Mouse (Mus musculus) MEL (cell line): Measurements from ENCODE around the gene Inpp4b. TPM values are rescaled to one million over a fixed set of nuclear protein-coding genes. Genes with fewer than 3 reads are reported as not detected.

ENCODE experiments used
- DNase-seq: peaks from one replicate; pipeline ENCODE4 v3.0.0; 2011; ENCODE audit warnings: low read depth, low spot score
- H3K27ac ChIP-seq: 2 replicates; pipeline ENCODE4 v1.5.1; 2012; ENCODE audit warnings: low read depth, mild to moderate bottlenecking, control low read depth, low read length, moderate library complexity; ENCODE audit not compliant: control insufficient read depth
- H3K27me3 ChIP-seq, 2 experiments: fragments of 150-350 bp in 1 of 2; sonication (generic) in 1 of 2; 2 replicates each; pipeline ENCODE4 v1.6.1; 2012; ENCODE audit warnings: low read length in 2 of 2, mild to moderate bottlenecking in 2 of 2, improper control_type of control experiment in 1 of 2, moderate library complexity in 1 of 2; ENCODE audit not compliant: insufficient read depth in 2 of 2, control insufficient read depth in 1 of 2
- H3K36me3 ChIP-seq, 2 experiments: 2 replicates each; pipeline ENCODE4 v1.6.1; 2012 to 2014; ENCODE audit warnings: low read length in 2 of 2, improper control_type of control experiment in 1 of 2, inconsistent platforms in 1 of 2, mild to moderate bottlenecking in 1 of 2; ENCODE audit not compliant: insufficient read depth in 2 of 2, control insufficient read depth in 1 of 2
- H3K4me1 ChIP-seq, 2 experiments: fragments of 150-350 bp in 1 of 2; sonication (generic) in 1 of 2; 2 replicates each; pipeline ENCODE4 v1.6.1; 2012; ENCODE audit warnings: low read length in 2 of 2, improper control_type of control experiment in 1 of 2, mild to moderate bottlenecking in 1 of 2; ENCODE audit not compliant: insufficient read depth in 2 of 2, control insufficient read depth in 1 of 2
- H3K4me3 ChIP-seq, 2 experiments: fragments of 150-350 bp in 1 of 2; sonication (generic) in 1 of 2; 2 replicates each; pipeline ENCODE4 v1.5.1; 2012; ENCODE audit warnings: low read depth in 2 of 2, low read length in 2 of 2, mild to moderate bottlenecking in 2 of 2, moderate library complexity in 2 of 2, control low read depth in 1 of 2, improper control_type of control experiment in 1 of 2; ENCODE audit not compliant: control insufficient read depth in 1 of 2, insufficient read depth in 1 of 2
- H3K79me2 ChIP-seq: 2 replicates; pipeline ENCODE4 v1.6.1; 2012; ENCODE audit warnings: mild to moderate bottlenecking, low read length, moderate library complexity; ENCODE audit not compliant: control insufficient read depth, poor library complexity, insufficient read depth
- H3K9ac ChIP-seq: 2 replicates; pipeline ENCODE4 v1.6.1; 2012; ENCODE audit warnings: low read depth, mild to moderate bottlenecking, control low read depth, low read length, moderate library complexity; ENCODE audit not compliant: control insufficient read depth, poor library complexity, severe bottlenecking
- H3K9me3 ChIP-seq: fragments of 150-350 bp; sonication (generic); replicated peaks from 2 replicates; pipeline ENCODE4 v1.6.1; 2012; ENCODE audit warnings: mild to moderate bottlenecking, low read length, improper control_type of control experiment, moderate library complexity; ENCODE audit not compliant: insufficient read depth
- BHLHE40 ChIP-seq: IDR thresholded peaks from 2 replicates; pipeline ENCODE4 v1.6.1; 2012; ENCODE audit warnings: low read depth, mild to moderate bottlenecking, inconsistent platforms, low read length, improper control_type of control experiment, borderline replicate concordance
- CTCF ChIP-seq, 3 experiments: IDR thresholded peaks in 2 of 3; conservative IDR thresholded peaks in 1 of 3; 2 replicates each; pipeline ENCODE4 v1.5.1; 2011 to 2012; ENCODE audit warnings: low read length in 3 of 3, low read depth in 2 of 3, mild to moderate bottlenecking in 2 of 3, improper control_type of control experiment in 1 of 3, inconsistent platforms in 1 of 3, mixed read lengths in 1 of 3, moderate library complexity in 1 of 3; ENCODE audit not compliant: control insufficient read depth in 1 of 3, insufficient read depth in 1 of 3, poor library complexity in 1 of 3, severe bottlenecking in 1 of 3
- GABPA ChIP-seq: IDR thresholded peaks from 2 replicates; pipeline ENCODE4 v1.6.1; 2012; ENCODE audit warnings: low read depth, mild to moderate bottlenecking, inconsistent platforms, low read length, improper control_type of control experiment, moderate library complexity
- JUND ChIP-seq: IDR thresholded peaks from 2 replicates; pipeline ENCODE4 v1.6.1; 2011; ENCODE audit warnings: low read depth, mild to moderate bottlenecking, improper control_type of control experiment, low read length
- MAFK ChIP-seq: IDR thresholded peaks from 2 replicates; pipeline ENCODE4 v1.6.1; 2011; ENCODE audit warnings: low read depth, mild to moderate bottlenecking, low read length, improper control_type of control experiment, borderline replicate concordance
- MAX ChIP-seq: IDR thresholded peaks from 2 replicates; pipeline ENCODE4 v1.6.1; 2011; ENCODE audit warnings: low read length, improper control_type of control experiment
- MEF2A ChIP-seq: IDR thresholded peaks from 2 replicates; pipeline ENCODE4 v1.6.1; 2014; ENCODE audit warnings: low read depth, mild to moderate bottlenecking, inconsistent platforms, low read length, improper control_type of control experiment; ENCODE audit not compliant: poor library complexity, insufficient replicate concordance, severe bottlenecking; ENCODE audit errors: extremely low read depth
- MYC ChIP-seq: IDR thresholded peaks from 2 replicates; pipeline ENCODE4 v1.6.1; 2011; ENCODE audit warnings: low read depth, mild to moderate bottlenecking, low read length, improper control_type of control experiment, moderate library complexity
- NELFE ChIP-seq: IDR thresholded peaks from 2 replicates; pipeline ENCODE4 v1.6.1; 2011; ENCODE audit warnings: low read depth, low read length, improper control_type of control experiment
- RAD21 ChIP-seq: IDR thresholded peaks from 2 replicates; pipeline ENCODE4 v1.6.1; 2011; ENCODE audit warnings: mild to moderate bottlenecking, low read depth, low read length, improper control_type of control experiment
- SIN3A ChIP-seq: IDR thresholded peaks from 2 replicates; pipeline ENCODE4 v1.6.1; 2012; ENCODE audit warnings: low read length, improper control_type of control experiment, inconsistent platforms
- TBP ChIP-seq: IDR thresholded peaks from 2 replicates; pipeline ENCODE4 v1.8.0; 2011; ENCODE audit warnings: low read depth, low read length, improper control_type of control experiment
- TCF12 ChIP-seq: IDR thresholded peaks from 2 replicates; pipeline ENCODE4 v1.6.1; 2014; ENCODE audit warnings: low read depth, mild to moderate bottlenecking, inconsistent platforms, low read length, improper control_type of control experiment, moderate library complexity
- USF1 ChIP-seq: IDR thresholded peaks from 2 replicates; pipeline ENCODE4 v1.6.1; 2014; ENCODE audit warnings: low read depth, mild to moderate bottlenecking, inconsistent platforms, low read length, improper control_type of control experiment, moderate library complexity
- ZC3H11A ChIP-seq: IDR thresholded peaks from 2 replicates; pipeline ENCODE4 v1.6.1; 2012; ENCODE audit warnings: low read depth, mild to moderate bottlenecking, inconsistent platforms, low read length, improper control_type of control experiment
- ZKSCAN1 ChIP-seq: IDR thresholded peaks from 2 replicates; pipeline ENCODE4 v1.6.1; 2012; ENCODE audit warnings: low read depth, mild to moderate bottlenecking, inconsistent platforms, low read length, improper control_type of control experiment, moderate library complexity
- ZMIZ1 ChIP-seq: IDR thresholded peaks from 2 replicates; pipeline ENCODE4 v1.6.1; 2012; ENCODE audit warnings: low read depth, mild to moderate bottlenecking, inconsistent platforms, low read length, improper control_type of control experiment, moderate library complexity
- ZNF384 ChIP-seq: IDR thresholded peaks from 2 replicates; pipeline ENCODE4 v1.6.1; 2012; ENCODE audit warnings: low read depth, mild to moderate bottlenecking, inconsistent platforms, low read length, improper control_type of control experiment
- polyA plus RNA-seq, 2 experiments: library from polyadenylated mRNA; stranded (reverse) in 1 of 2; unstranded in 1 of 2; fragments of >175 nt in 1 of 2; fragments of >200 nt in 1 of 2; gene quantifications; 2 replicates each; pipeline versions ENCODE4 v1.2.1 to v1.2.4; 2012; ENCODE audit warnings: low replicate concordance in 2 of 2, low read depth in 1 of 2; ENCODE audit not compliant: insufficient read length in 2 of 2, insufficient read depth in 1 of 2, missing spikeins in 1 of 2
- total RNA-seq: library from RNA; depleted of rRNA; stranded (reverse); fragments of 300-350 nt; gene quantifications from 2 replicates; pipeline ENCODE4 v1.2.3, GENCODE M21; 2012

The Inpp4b gene
- total and polyA plus RNA-seq, 3 experiments = 12.3 to 26.9 (median 13.6) TPM

GRCm38 (mm10) chr8:81870466-81870865, 528.1 kb downstream of the Inpp4b start:
- Histone ChIP-seq H3K4me1 (no peaks in the 10 kb centered on the region), H3K36me3 (no peaks in the 10 kb centered on the region; a peak in 2 of 4 replicates), H3K79me2 (no peaks in the 10 kb centered on the region), H3K27ac (no peak overlapping the region), H3K27me3 (no peaks in the 10 kb centered on the region), H3K9me3 (no peaks in the 10 kb centered on the region), H3K4me3 (no peak overlapping the region), H3K9ac (no peak overlapping the region)
- no peak for DNase-seq
- TF ChIP-seq CTCF (IDR thresholded peaks at IDR 0.05 in 2 of 3, conservative IDR thresholded peaks at IDR 0.05 in 1 of 3; ENCODE audit: control insufficient read depth in 1 of 3, insufficient read depth in 1 of 3, low read depth in 2 of 3, low read length in 3 of 3, poor library complexity in 1 of 3, severe bottlenecking in 1 of 3) (no peak), TBP (no peak), RAD21 (no peak), GABPA (no peak), JUND (no peak), ZKSCAN1 (no peak), ZC3H11A (no peak), USF1 (no peak), MAFK (no peak), MAX (no peak)

DNA sequence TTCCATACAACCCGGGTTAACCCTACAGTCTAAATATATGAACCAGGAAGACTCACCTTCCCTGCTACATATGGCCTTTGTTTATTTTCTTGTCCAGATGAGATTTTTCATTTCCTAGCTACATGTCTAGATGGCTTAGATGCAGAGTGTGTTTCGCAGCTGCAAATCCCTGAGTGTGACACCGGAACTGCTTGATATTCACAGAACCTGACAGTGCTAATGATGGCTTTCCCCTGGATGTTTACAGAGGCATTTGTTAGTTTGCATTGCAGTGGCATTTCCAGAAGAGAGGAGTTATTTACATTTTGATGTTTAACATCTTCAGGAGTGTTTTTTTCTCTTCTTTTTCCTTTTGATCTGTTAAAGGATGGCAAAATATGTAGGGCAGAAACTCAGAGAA, 537.7 kb downstream of the Inpp4b start:
- H3K9me3 ChIP-seq = no peaks in the 10 kb centered on the region
- no peaks in the 10 kb centered on the region for H3K4me1 ChIP-seq
- peaks cover 2% of the 10 kb centered on the region in 2 experiments; a peak in 3 of 4 replicates for H3K36me3 ChIP-seq
- H3K27me3 ChIP-seq = no peaks in the 10 kb centered on the region
- H3K4me3 ChIP-seq = no peak overlapping the region
- no peak overlapping the region for H3K9ac ChIP-seq
- H3K79me2 ChIP-seq = no peaks in the 10 kb centered on the region
- H3K27ac ChIP-seq = no peak overlapping the region
- TF ChIP-seq MYC (no peak), NELFE (no peak), MEF2A (no peak), SIN3A (no peak), TCF12 (no peak), ZNF384 (no peak), ZMIZ1 (no peak), BHLHE40 (no peak)
- DNase-seq = no peak
